Comparison of ENCODE assay signal across 21 mouse cellular contexts in the genomic region with DNA sequence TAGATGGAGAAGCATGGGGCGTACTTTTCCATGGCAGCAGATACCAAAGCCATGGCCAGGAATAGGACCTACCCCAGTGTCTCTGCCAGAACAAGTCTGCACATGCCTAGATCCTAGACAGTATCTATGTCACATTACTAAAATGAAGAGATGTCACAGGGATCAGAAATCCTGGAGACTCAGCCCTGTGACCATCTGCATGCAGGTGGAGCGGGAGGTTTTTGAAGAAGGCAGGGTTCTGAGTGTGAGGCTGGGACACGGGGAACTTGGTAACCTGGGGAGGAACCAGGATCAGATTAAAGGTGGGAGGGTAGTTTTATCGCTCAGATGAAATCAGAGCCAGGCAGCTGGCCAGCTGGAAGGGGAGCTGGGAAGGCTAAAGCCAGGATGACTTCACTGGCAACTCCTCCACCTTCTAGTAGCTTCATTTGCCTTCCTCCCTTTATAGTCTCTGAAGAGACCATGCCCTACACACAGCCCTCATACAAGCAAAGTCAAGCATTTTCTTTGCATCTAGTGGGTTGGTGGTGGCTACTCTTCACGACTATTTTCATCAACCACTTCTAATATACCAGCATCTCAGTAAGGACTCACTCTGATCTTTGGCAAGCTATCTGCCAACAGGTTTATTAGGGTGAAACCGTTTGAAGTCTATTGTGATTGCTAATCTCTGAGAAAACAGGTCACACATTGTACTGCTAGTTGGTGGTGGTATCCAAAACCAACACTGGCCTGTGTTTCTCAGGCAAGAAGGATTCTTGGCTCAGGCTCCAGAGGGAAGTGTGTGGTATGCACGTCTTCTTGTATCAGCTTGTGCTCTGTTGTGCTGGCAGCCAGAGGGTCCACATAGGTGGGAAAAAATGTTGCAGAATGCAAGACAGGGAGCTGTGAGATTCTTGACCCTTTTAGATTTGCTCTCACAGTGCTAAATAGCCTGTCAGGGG. TPM values are rescaled to one million over a fixed set of nuclear protein-coding genes. Genes with fewer than 3 reads are reported as not detected.
DNase-seq lines count a peak whose midpoint lies in the region; ATAC-seq and TF ChIP-seq lines count a peak whose summit lies in the region.
"Had no signal": no experiment of that assay in that cellular context is flagged by ENCODE, and none has a peak within 500 bp of the region (broad histone marks: within the 10 kb centered on the region; RNA-seq: fewer than 3 reads in every experiment).

No protein-coding gene starts in this region.

- no peak overlapping the region for H3K4me2 ChIP-seq in kidney, embryonic 15.5 days
- H3K4me2 ChIP-seq in neural tube, embryonic 15.5 days: no peak overlapping the region
- H3K4me2 ChIP-seq: forebrain, embryonic 15.5 days; hindbrain, embryonic 15.5 days; neural tube, embryonic 13.5 days; stomach, embryonic 15.5 days had no signal

- no peak overlapping the region for H3K4me3 ChIP-seq in kidney, embryonic 15.5 days (replicated peaks)
- no peak overlapping the region for H3K4me3 ChIP-seq in embryonic fibroblast, embryonic 13.5 days (ENCODE audit: insufficient read depth, low read length)
- no peak overlapping the region for H3K4me3 ChIP-seq in neural tube, embryonic 15.5 days (replicated peaks)
- H3K4me3 ChIP-seq in thymus, adult 2 months (ENCODE audit: control insufficient read depth, insufficient read depth, low read length): no peak overlapping the region
- H3K4me3 ChIP-seq: forebrain, embryonic 15.5 days; hindbrain, embryonic 15.5 days; layer of hippocampus, adult 2 months; neural tube, embryonic 13.5 days; stomach, embryonic 15.5 days had no signal

- no peaks in the 10 kb centered on the region for H3K9me3 ChIP-seq in kidney, embryonic 15.5 days (replicated peaks)
- H3K9me3 ChIP-seq in neural tube, embryonic 15.5 days (replicated peaks): no peaks in the 10 kb centered on the region
- H3K9me3 ChIP-seq: forebrain, embryonic 15.5 days; hindbrain, embryonic 15.5 days; neural tube, embryonic 13.5 days; stomach, embryonic 15.5 days had no signal

- H3K27ac ChIP-seq in kidney, embryonic 15.5 days: peak overlapping the region; percentile 60; the same call in 1 of the 2 replicates
- peak overlapping the region; percentile 18 for H3K27ac ChIP-seq in embryonic fibroblast, embryonic 13.5 days (ENCODE audit: insufficient read depth, low read length)
- no peak overlapping the region for H3K27ac ChIP-seq in neural tube, embryonic 15.5 days (replicated peaks)
- H3K27ac ChIP-seq in thymus, adult 2 months (ENCODE audit: control insufficient read depth, insufficient read depth, low read length): no peak overlapping the region
- H3K27ac ChIP-seq: forebrain, embryonic 15.5 days; hindbrain, embryonic 15.5 days; layer of hippocampus, adult 2 months; liver, embryonic 14.5 days; neural tube, embryonic 13.5 days; stomach, embryonic 15.5 days had no signal

- TF ChIP-seq POLR2A in embryonic fibroblast, embryonic 13.5 days (IDR thresholded peaks at IDR 0.05; ENCODE audit: low read depth, low read length): no peak
- TF ChIP-seq POLR2A in thymus, adult 2 months (IDR thresholded peaks at IDR 0.05; ENCODE audit: control insufficient read depth, extremely low read depth, insufficient read depth, low read length, poor library complexity): no peak

- TF ChIP-seq CTCF in embryonic fibroblast, embryonic 13.5 days (IDR thresholded peaks at IDR 0.05; ENCODE audit: borderline replicate concordance, insufficient read depth, low read length): no peak
- TF ChIP-seq CTCF in thymus, adult 2 months (IDR thresholded peaks at IDR 0.05; ENCODE audit: borderline replicate concordance, control insufficient read depth, extremely low read depth, insufficient read depth, low read length, poor library complexity): no peak

- H3K9ac ChIP-seq in kidney, embryonic 15.5 days: no peak overlapping the region
- H3K9ac ChIP-seq in neural tube, embryonic 15.5 days (replicated peaks): no peak overlapping the region
- H3K9ac ChIP-seq: forebrain, embryonic 15.5 days; hindbrain, embryonic 15.5 days; liver, embryonic 14.5 days; neural tube, embryonic 13.5 days; stomach, embryonic 15.5 days had no signal

- DNase-seq in heart, adult 11 months: peak; percentile 91
- DNase-seq in heart, postnatal 25 days (ENCODE audit: low spot score): no peak
- no peak for DNase-seq in kidney, adult 18-20 months
- DNase-seq in gastrocnemius, postnatal 36 days: peak; percentile 39 to 45
- DNase-seq in thymus, adult 2 months: no peak
- DNase-seq: adrenal gland, adult 8-10 months; B cell, adult 2 months; cerebellum, adult 8-10 months; kidney, adult 2 months; retina, postnatal 1 day; spleen, adult 18-20 months; thymus, postnatal 25 days had no signal

- ATAC-seq in kidney, embryonic 15.5 days (replicated peaks; ENCODE audit: low FRiP score): peak; percentile 66
- ATAC-seq in neural tube, embryonic 15.5 days (ENCODE audit: low FRiP score): no peak
- ATAC-seq: forebrain, embryonic 15.5 days had no signal

- H3K27me3 ChIP-seq in kidney, embryonic 15.5 days: no peaks in the 10 kb centered on the region
- H3K27me3 ChIP-seq in neural tube, embryonic 15.5 days (replicated peaks): no peaks in the 10 kb centered on the region
- H3K27me3 ChIP-seq in thymus, adult 2 months (ENCODE audit: control insufficient read depth, insufficient read depth, low read length): no peaks in the 10 kb centered on the region
- H3K27me3 ChIP-seq: forebrain, embryonic 15.5 days; hindbrain, embryonic 15.5 days; neural tube, embryonic 13.5 days; stomach, embryonic 15.5 days had no signal

- WGBS in kidney, embryonic 15.5 days: 45% methylated on average over 7 of the region's 7 CpGs
- WGBS in neural tube, embryonic 15.5 days: 80% methylated on average over 7 of the region's 7 CpGs
- 90% methylated on average over 7 of the region's 7 CpGs for WGBS in thymus, adult 2 months

- no peaks in the 10 kb centered on the region for H3K36me3 ChIP-seq in kidney, embryonic 15.5 days
- no peaks in the 10 kb centered on the region for H3K36me3 ChIP-seq in neural tube, embryonic 15.5 days
- no peaks in the 10 kb centered on the region for H3K36me3 ChIP-seq in thymus, adult 2 months (ENCODE audit: control insufficient read depth, insufficient read depth, low read length)
- H3K36me3 ChIP-seq: forebrain, embryonic 15.5 days; hindbrain, embryonic 15.5 days; neural tube, embryonic 13.5 days; stomach, embryonic 15.5 days had no signal

- intact Hi-C loops in heart, postnatal 25 days (cut with DNase I): no loop called here
- intact Hi-C loops in gastrocnemius, postnatal 36 days (cut with DNase I): loop anchor here (5.0 kb wide), 1 partner anchor 74 kb away; no protein-coding TSS in a partner anchor

- peaks cover 29% of the 10 kb centered on the region for H3K4me1 ChIP-seq in kidney, embryonic 15.5 days
- peaks cover 25% of the 10 kb centered on the region for H3K4me1 ChIP-seq in embryonic fibroblast, embryonic 13.5 days (ENCODE audit: control insufficient read depth, insufficient read depth, low read length)
- no peaks in the 10 kb centered on the region for H3K4me1 ChIP-seq in neural tube, embryonic 15.5 days
- peaks cover 5% of the 10 kb centered on the region for H3K4me1 ChIP-seq in thymus, adult 2 months (replicated peaks; ENCODE audit: control insufficient read depth, insufficient read depth, low read length)
- H3K4me1 ChIP-seq: forebrain, embryonic 15.5 days; hindbrain, embryonic 15.5 days had no signal

RNA-seq across cellular contexts. Expression of a gene that starts 23.2 kb away (rescaled TPM):
- 1,000 to 10,000 TPM; 2,139 to 2,275 TPM for total RNA-seq in heart, postnatal 25 days (2021)
- 90.7 and 92.4 TPM in 2 replicates for polyA plus RNA-seq in kidney, embryonic 15.5 days (2015; fragmentation: Nextera tagmentation; extraction: Ambion mirVana)
- 92.1 and 137 TPM in 2 replicates for polyA plus RNA-seq in embryonic fibroblast, embryonic 13.5 days (2011; ENCODE audit: insufficient read length, low read depth, missing spikeins)
- 1 to 10 TPM; 3.1 to 4.0 TPM for total RNA-seq in gastrocnemius, postnatal 36 days (2021)
- polyA plus RNA-seq in neural tube, embryonic 15.5 days (2015; fragmentation: Nextera tagmentation; extraction: Ambion mirVana): 31.4 and 32.3 TPM in 2 replicates
- polyA plus RNA-seq in thymus, adult 2 months (2012; rRNA removed): 5.5 and 58.9 TPM in 2 replicates

Comparison
In these comparisons a context has a peak if more than half of its experiments do, and no peak if none do; other contexts are left out.
1. DNase-seq: peak in heart, adult 11 months (single experiment) and gastrocnemius, postnatal 36 days (2 of 2); none in heart, postnatal 25 days (single experiment), kidney, adult 18-20 months (single experiment) and thymus, adult 2 months (single experiment).
2. H3K27ac ChIP-seq: peak in kidney, embryonic 15.5 days (single experiment) and embryonic fibroblast, embryonic 13.5 days (single experiment); none in neural tube, embryonic 15.5 days (single experiment) and thymus, adult 2 months (single experiment).